Mouse (Mus musculus) ES-Bruce4 (cell line): ENCODE measurements around the gene Ncs1. TPM values are rescaled to one million over a fixed set of nuclear protein-coding genes. Genes with fewer than 3 reads are reported as not detected.
A peak's percentile ranks its signal among the peaks of the same experiment; 100 is the strongest.

ENCODE experiments used
- H3K27ac ChIP-seq: 2 replicates; pipeline ENCODE4 v1.5.1; 2012; ENCODE audit warnings: low read length, inconsistent platforms; ENCODE audit not compliant: insufficient read depth
- H3K27me3 ChIP-seq: 2 replicates; pipeline ENCODE4 v1.6.1; 2012; ENCODE audit warnings: mild to moderate bottlenecking, low read length, inconsistent platforms; ENCODE audit not compliant: control insufficient read depth, poor library complexity, insufficient read depth, severe bottlenecking
- H3K36me3 ChIP-seq: 2 replicates; pipeline ENCODE4 v1.6.1; 2012; ENCODE audit warnings: inconsistent platforms, mild to moderate bottlenecking, low read length, moderate library complexity; ENCODE audit not compliant: control insufficient read depth, poor library complexity, insufficient read depth, severe bottlenecking
- H3K4me1 ChIP-seq: one replicate; pipeline ENCODE4 v1.8.1; 2011; ENCODE audit warnings: low read length; ENCODE audit not compliant: control insufficient read depth, insufficient read depth
- H3K4me3 ChIP-seq: 2 replicates; pipeline ENCODE4 v1.5.1; 2011; ENCODE audit warnings: low read depth, mild to moderate bottlenecking, low read length
- H3K9ac ChIP-seq: 2 replicates; pipeline ENCODE4 v1.6.1; 2012; ENCODE audit warnings: low read depth, mild to moderate bottlenecking, inconsistent platforms; ENCODE audit not compliant: poor library complexity, severe bottlenecking
- H3K9me3 ChIP-seq: replicated peaks from 2 replicates; pipeline ENCODE4 v1.6.1; 2012; ENCODE audit warnings: mild to moderate bottlenecking, low read length, inconsistent platforms; ENCODE audit not compliant: control insufficient read depth, poor library complexity, insufficient read depth, severe bottlenecking
- CTCF ChIP-seq: IDR thresholded peaks from one replicate; pipeline ENCODE4 v1.8.1; 2011; ENCODE audit warnings: low read depth, low read length
- EP300 ChIP-seq: IDR thresholded peaks from 2 replicates; pipeline ENCODE4 v1.6.1; 2011; ENCODE audit warnings: low read depth, low read length; ENCODE audit not compliant: insufficient read depth
- POLR2A ChIP-seq: IDR thresholded peaks from one replicate; pipeline ENCODE4 v1.8.1; 2011; ENCODE audit warnings: low read length; ENCODE audit not compliant: insufficient read depth
- polyA plus RNA-seq: library from polyadenylated mRNA; stranded (reverse); fragments of >200 nt; gene quantifications from 2 replicates; pipeline ENCODE4 v1.2.4, GENCODE M21; 2011; ENCODE audit warnings: low read depth; ENCODE audit not compliant: missing spikeins, insufficient read depth, insufficient read length

The Ncs1 gene
- polyA plus RNA-seq, 1 experiment, result 6.2 TPM

- H3K9ac ChIP-seq, result no peak overlapping the region
- no peaks in the 10 kb centered on the region for H3K4me1 ChIP-seq
- TF ChIP-seq POLR2A (no peak), CTCF (peak; percentile 63), EP300 (no peak)
- H3K27me3 ChIP-seq, result no peaks in the 10 kb centered on the region
- no peak overlapping the region for H3K27ac ChIP-seq
- H3K36me3 ChIP-seq, result no peaks in the 10 kb centered on the region
- no peaks in the 10 kb centered on the region for H3K9me3 ChIP-seq
- H3K4me3 ChIP-seq, result no peak overlapping the region
These were observed 25.4 kb downstream of the Ncs1 start for GRCm38 (mm10) chr2:31271071-31271470.

GRCm38 (mm10) chr2:31274993-31275392, 29.4 kb downstream of the Ncs1 start:
- H3K36me3 ChIP-seq, result no peaks in the 10 kb centered on the region

GRCm38 (mm10) chr2:31277810-31278209, 32.2 kb downstream of the Ncs1 start:
- no peaks in the 10 kb centered on the region for H3K4me1 ChIP-seq

More at GRCm38 (mm10) chr2:31274993-31275392, 29.4 kb downstream of the Ncs1 start:
- Histone ChIP-seq H3K4me1 (no peaks in the 10 kb centered on the region), H3K9ac (no peak overlapping the region), H3K27me3 (no peaks in the 10 kb centered on the region), H3K27ac (no peak overlapping the region), H3K9me3 (no peaks in the 10 kb centered on the region), H3K4me3 (no peak overlapping the region)
- TF ChIP-seq CTCF (no peak), POLR2A (no peak), EP300 (no peak)

GRCm38 (mm10) chr2:31278483-31278882, 32.9 kb downstream of the Ncs1 start:
- H3K27ac ChIP-seq, result no peak overlapping the region
- H3K27me3 ChIP-seq, result no peaks in the 10 kb centered on the region
- TF ChIP-seq EP300, result no peak
- TF ChIP-seq POLR2A, result no peak
- H3K9me3 ChIP-seq, result no peaks in the 10 kb centered on the region
- no peaks in the 10 kb centered on the region for H3K4me1 ChIP-seq
- no peak overlapping the region for H3K9ac ChIP-seq
- no peaks in the 10 kb centered on the region for H3K36me3 ChIP-seq
- no peak overlapping the region for H3K4me3 ChIP-seq

More at GRCm38 (mm10) chr2:31277810-31278209, 32.2 kb downstream of the Ncs1 start:
- no peak overlapping the region for H3K27ac ChIP-seq
- no peaks in the 10 kb centered on the region for H3K27me3 ChIP-seq
- H3K9me3 ChIP-seq, result no peaks in the 10 kb centered on the region
- no peaks in the 10 kb centered on the region for H3K36me3 ChIP-seq
- H3K9ac ChIP-seq, result no peak overlapping the region
- no peak overlapping the region for H3K4me3 ChIP-seq
- no peak for TF ChIP-seq POLR2A
- no peak for TF ChIP-seq CTCF
- no peak for TF ChIP-seq EP300

- TF ChIP-seq EP300 (no peak), CTCF (no peak), POLR2A (no peak)
- H3K27ac ChIP-seq, result no peak overlapping the region
- H3K36me3 ChIP-seq, result no peaks in the 10 kb centered on the region
- H3K4me3 ChIP-seq, result no peak overlapping the region
- no peak overlapping the region for H3K9ac ChIP-seq
- no peaks in the 10 kb centered on the region for H3K4me1 ChIP-seq
- no peaks in the 10 kb centered on the region for H3K9me3 ChIP-seq
- H3K27me3 ChIP-seq, result no peaks in the 10 kb centered on the region
These were observed 35.5 kb downstream of the Ncs1 start for GRCm38 (mm10) chr2:31281138-31281537.

GRCm38 (mm10) chr2:31282266-31282665, 36.6 kb downstream of the Ncs1 start:
- H3K4me3 ChIP-seq, result no peak overlapping the region
- no peaks in the 10 kb centered on the region for H3K36me3 ChIP-seq
- H3K27me3 ChIP-seq, result no peaks in the 10 kb centered on the region
- H3K4me1 ChIP-seq, result no peaks in the 10 kb centered on the region
- no peak overlapping the region for H3K9ac ChIP-seq
- no peaks in the 10 kb centered on the region for H3K9me3 ChIP-seq
- H3K27ac ChIP-seq, result no peak overlapping the region
- TF ChIP-seq EP300, result no peak
- no peak for TF ChIP-seq POLR2A
- TF ChIP-seq CTCF, result peak; percentile 79
